Mouse (Mus musculus): Measurements from ENCODE around the gene Arhgef28.

Arhgef28 gene

GRCm38 (mm10) chr13:97902821-97903220, 303.4 kb downstream of the Arhgef28 start:
- DNase-seq (ENCODE audit: low spot score) = no peak

DNA sequence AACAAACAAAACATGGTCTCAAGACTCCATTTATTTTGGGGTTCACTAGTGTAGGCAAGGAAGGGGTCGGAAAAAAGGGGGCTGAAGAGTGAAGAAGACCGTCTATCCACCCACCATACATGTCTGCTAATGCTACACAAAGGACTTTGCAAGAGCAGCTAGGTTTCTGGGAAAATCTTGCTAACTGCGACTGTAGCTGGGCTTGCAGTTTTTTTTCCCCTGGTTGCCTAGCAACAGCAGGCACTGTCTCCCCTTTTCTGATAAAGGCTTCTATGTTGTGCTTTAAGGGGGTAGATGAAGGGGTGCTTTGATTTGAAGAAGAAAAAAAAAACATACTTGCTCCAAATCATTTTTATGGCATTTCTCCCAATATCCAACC, 305.9 kb downstream of the Arhgef28 start:
- DNase-seq (ENCODE audit: low spot score) = no peak

DNA sequence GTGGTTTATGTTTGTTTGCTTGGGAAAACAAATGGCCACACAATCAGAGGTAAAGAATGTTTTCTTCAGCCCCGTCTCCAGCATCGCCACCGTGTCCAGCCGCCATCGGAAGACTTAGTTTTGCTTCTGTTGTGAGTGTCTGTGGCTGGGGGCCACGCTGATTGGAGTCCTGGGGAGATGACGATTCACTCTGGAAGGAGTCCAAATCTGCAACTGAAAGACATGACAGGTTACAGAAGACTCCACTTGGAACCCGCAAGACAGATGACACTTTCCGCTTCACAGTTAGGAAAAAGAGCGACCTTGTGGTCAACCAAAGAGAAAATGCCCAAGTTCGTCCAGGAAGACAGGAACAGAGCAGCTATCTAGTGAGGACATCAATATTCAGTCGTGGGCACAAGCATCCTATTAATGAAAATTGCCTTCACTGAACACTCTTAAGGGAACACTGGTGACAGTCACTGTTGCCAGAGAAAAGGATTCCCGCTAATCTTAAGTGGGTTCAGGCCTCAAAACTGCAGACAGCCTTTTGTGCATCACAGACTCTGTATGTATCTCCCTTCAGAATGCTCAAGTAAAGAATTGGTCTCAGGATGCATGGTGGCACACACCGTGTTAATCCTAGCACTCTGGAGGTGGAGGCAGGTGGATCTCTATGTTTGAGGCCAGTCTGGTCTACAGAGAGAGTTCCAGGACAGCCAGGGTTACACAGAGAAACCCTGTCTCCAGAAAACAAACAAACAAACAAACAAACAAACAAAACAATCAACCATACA, 306.4 kb downstream of the Arhgef28 start:
- DNase-seq (ENCODE audit: low spot score) = no peak

GRCm38 (mm10) chr13:97898590-97898989, 307.6 kb downstream of the Arhgef28 start:
- DNase-seq (ENCODE audit: low spot score) = no peak

GRCm38 (mm10) chr13:97893031-97893825, 313.0 kb downstream of the Arhgef28 start:
- no peak for DNase-seq (ENCODE audit: low spot score)

GRCm38 (mm10) chr13:97892089-97892884, 314.0 kb downstream of the Arhgef28 start:
- no peak for DNase-seq (ENCODE audit: low spot score)

- DNase-seq (ENCODE audit: low spot score) = no peak
Observed at GRCm38 (mm10) chr13:97888046-97888445, 318.2 kb downstream of the Arhgef28 start.

DNA sequence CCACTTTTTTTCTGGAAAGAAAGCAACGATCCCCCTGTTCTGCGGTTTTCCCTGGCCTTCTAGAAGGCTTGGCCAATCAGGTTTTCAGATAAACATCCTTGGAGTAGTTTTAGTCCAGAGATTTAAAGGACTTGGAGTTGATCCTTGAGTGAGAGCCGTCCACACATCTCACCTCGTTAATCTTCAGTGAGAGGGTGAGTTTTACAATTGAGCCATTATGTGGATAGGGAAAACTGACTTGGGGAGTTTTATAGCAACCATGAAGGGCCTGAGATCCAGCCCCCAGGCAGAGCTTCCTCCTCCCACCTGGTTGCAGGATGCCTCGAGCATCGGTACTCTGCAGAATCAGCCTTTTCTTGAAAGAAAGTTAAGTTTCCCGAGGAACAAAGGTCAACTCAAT, 318.7 kb downstream of the Arhgef28 start:
- DNase-seq (ENCODE audit: low spot score) = no peak

- no peak for DNase-seq (ENCODE audit: low spot score)
Observed at GRCm38 (mm10) chr13:97883629-97884028, 322.6 kb downstream of the Arhgef28 start.

GRCm38 (mm10) chr13:97876450-97876849, 329.8 kb downstream of the Arhgef28 start:
- no peak for DNase-seq (ENCODE audit: low spot score)

- DNase-seq (ENCODE audit: low spot score) = no peak
Observed at GRCm38 (mm10) chr13:97876031-97876430, 330.2 kb downstream of the Arhgef28 start.

DNA sequence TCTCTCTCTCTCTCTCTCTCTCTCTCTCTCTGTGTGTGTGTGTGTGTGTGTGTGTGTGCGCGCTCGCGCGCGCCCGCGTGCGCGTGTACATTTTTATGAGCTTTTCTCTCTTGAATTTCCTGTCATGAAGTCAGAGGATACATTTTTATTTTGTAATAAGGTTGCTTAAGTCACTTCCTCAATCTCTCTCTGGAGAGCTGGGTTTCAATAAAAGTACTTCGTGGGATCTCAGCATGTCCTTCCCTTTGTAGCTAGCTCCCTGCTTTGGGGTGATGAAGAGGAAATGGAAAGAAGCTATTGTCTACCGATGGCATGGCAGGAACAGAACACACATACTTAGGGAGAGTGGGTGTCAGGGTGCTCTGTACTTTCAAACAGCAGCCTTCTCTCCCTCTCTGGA, 336.8 kb downstream of the Arhgef28 start:
- no peak for DNase-seq (ENCODE audit: low spot score)

GRCm38 (mm10) chr13:97867322-97867962, 338.8 kb downstream of the Arhgef28 start:
- DNase-seq (ENCODE audit: low spot score) = no peak

- DNase-seq (ENCODE audit: low spot score) = no peak
Observed at GRCm38 (mm10) chr13:97859071-97859470, 347.2 kb downstream of the Arhgef28 start.

DNA sequence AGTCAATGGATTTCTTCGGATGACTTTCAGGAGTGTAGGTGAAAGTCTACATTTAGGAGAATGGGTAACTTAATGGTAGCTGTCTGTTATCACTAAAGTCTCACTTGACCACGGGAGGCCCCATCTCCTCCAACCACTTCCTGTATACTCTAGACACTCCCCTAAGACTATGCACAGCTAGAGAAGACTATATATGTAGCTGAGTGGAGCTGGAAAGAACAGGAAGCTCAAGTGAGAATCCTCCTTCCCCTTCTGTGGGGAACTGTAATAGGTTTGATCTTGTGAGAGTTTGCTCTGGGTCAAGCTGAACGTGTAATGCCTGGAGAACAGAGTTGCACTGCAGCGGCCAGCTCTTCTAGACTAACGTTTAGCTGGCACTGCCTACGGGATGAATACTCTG, 348.4 kb downstream of the Arhgef28 start:
- DNase-seq (ENCODE audit: low spot score) = no peak

GRCm38 (mm10) chr13:97853356-97853968, 352.8 kb downstream of the Arhgef28 start:
- no peak for DNase-seq (ENCODE audit: low spot score)

All from ovary, postnatal 14 days (tissue).